Mouse (Mus musculus): Measurements from ENCODE around the gene Mks1.

DNA sequence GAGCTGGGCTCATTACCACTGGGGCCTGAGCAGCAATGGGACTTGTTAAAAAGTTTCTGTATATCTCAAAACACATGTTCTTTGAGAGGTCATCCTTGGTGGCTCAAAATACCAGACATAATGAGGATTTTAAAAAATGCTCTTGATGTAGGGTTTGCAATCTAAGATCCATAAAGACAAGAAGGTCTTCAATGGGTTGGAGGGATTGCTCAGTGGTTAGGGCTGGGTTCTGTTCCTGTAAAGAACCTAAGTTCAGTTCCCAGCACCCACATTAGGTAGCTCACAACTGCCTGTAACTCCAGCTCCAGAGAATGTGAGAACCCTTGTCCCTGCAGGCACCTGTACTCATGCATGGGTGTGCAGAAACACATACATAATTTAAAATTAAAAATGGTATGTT lies 44.3 kb downstream of the Mks1 start, which contains the start of gene Olfr463:
- TF ChIP-seq POLR2A (IDR thresholded peaks at IDR 0.05; ENCODE audit: low read depth, low read length) (no peak), CTCF (IDR thresholded peaks at IDR 0.05; ENCODE audit: borderline replicate concordance, insufficient read depth, low read length) (no peak)
